7 mouse cellular contexts compared by ENCODE assay signal in genomic region chr10:110952937-110953451, GRCm38 (mm10). TPM values are rescaled to one million over a fixed set of nuclear protein-coding genes. Genes with fewer than 3 reads are reported as not detected.
DNase-seq lines count a peak whose midpoint lies in the region; ATAC-seq lines count a peak whose summit lies in the region.

No protein-coding gene starts in this region.

- H3K4me1 ChIP-seq in neural tube, embryonic 13.5 days (replicated peaks), result peaks cover 6% of the 10 kb centered on the region; the same call in 1 of the 2 replicates
- peaks cover 8 to 21% of the 10 kb centered on the region in 2 experiments for H3K4me1 ChIP-seq in heart, embryonic 14.5 days (ENCODE audit: control insufficient read depth in 2 of 2, insufficient read depth in 2 of 2, low read length in 2 of 2)

- peaks cover 49% of the 10 kb centered on the region for H3K36me3 ChIP-seq in neural tube, embryonic 13.5 days
- H3K36me3 ChIP-seq in heart, embryonic 14.5 days (ENCODE audit: control insufficient read depth, insufficient read depth, low read length), result peaks cover 60% of the 10 kb centered on the region

- no peak overlapping the region for H3K9ac ChIP-seq in neural tube, embryonic 13.5 days
- no peak overlapping the region for H3K9ac ChIP-seq in heart, embryonic 14.5 days (ENCODE audit: low read length)

- 61% methylated on average over 9 of the region's 9 CpGs for WGBS in neural tube, embryonic 13.5 days
- WGBS in heart, embryonic 14.5 days, result 53% methylated on average over 9 of the region's 9 CpGs

- no peaks in the 10 kb centered on the region for H3K27me3 ChIP-seq in neural tube, embryonic 13.5 days
- no peaks in the 10 kb centered on the region for H3K27me3 ChIP-seq in heart, embryonic 14.5 days (ENCODE audit: control insufficient read depth, insufficient read depth, low read length)

- ATAC-seq in neural tube, embryonic 13.5 days (ENCODE audit: low read depth), result peak; percentile 81; the same call in 1 of the 2 replicates
- ATAC-seq in heart, embryonic 14.5 days (ENCODE audit: insufficient number of reproducible peaks, insufficient read depth, low FRiP score, low read depth), result peak; percentile 87

- H3K27ac ChIP-seq in neural tube, embryonic 13.5 days (replicated peaks), result peak overlapping the region; percentile 61
- H3K27ac ChIP-seq in heart, embryonic 14.5 days (replicated peaks in 1 of 2; ENCODE audit: control insufficient read depth in 1 of 2, insufficient read depth in 1 of 2, low read depth in 2 of 2, low read length in 2 of 2), result peak overlapping the region; percentile 83 to 86

- DNase-seq in neural tube, embryonic 10.5 days (ENCODE audit: extremely low spot score, low spot score), result no peak
- peak; percentile 23 for DNase-seq in cerebellum, adult 8-10 months
- DNase-seq in kidney, postnatal 25 days, result peak; percentile 88 to 95
- DNase-seq in lung, postnatal 4 days, result peak; percentile 69 to 88
- no peak for DNase-seq in thymus, postnatal 25 days

- H3K4me3 ChIP-seq in neural tube, embryonic 13.5 days, result no peak overlapping the region
- H3K4me3 ChIP-seq in heart, embryonic 14.5 days (ENCODE audit: control insufficient read depth in 1 of 2, insufficient read depth in 1 of 2, low read depth in 1 of 2, low read length in 2 of 2), result no peak overlapping the region

- H3K9me3 ChIP-seq in neural tube, embryonic 13.5 days, result no peaks in the 10 kb centered on the region
- H3K9me3 ChIP-seq in heart, embryonic 14.5 days (ENCODE audit: control insufficient read depth, low read length), result no peaks in the 10 kb centered on the region

- H3K4me2 ChIP-seq in neural tube, embryonic 13.5 days, result no peak overlapping the region
- no peak overlapping the region for H3K4me2 ChIP-seq in heart, embryonic 14.5 days (ENCODE audit: low read length)

RNA-seq across cellular contexts. Expression of gene Csrp2, which starts 33.4 kb away (rescaled TPM):
- 175 and 178 TPM in 2 replicates for polyA plus RNA-seq in neural tube, embryonic 13.5 days (2015; fragmentation: Nextera tagmentation; extraction: Ambion mirVana)
- 451 and 541 TPM in 2 replicates for polyA plus RNA-seq in heart, embryonic 14.5 days (2014; fragmentation: Nextera tagmentation; extraction: Ambion mirVana)

RNA-seq across cellular contexts. Expression of gene Zdhhc17, which starts 56.9 kb away (rescaled TPM):
- 47.2 and 54.5 TPM in 2 replicates for polyA plus RNA-seq in neural tube, embryonic 13.5 days (2015; fragmentation: Nextera tagmentation; extraction: Ambion mirVana)
- polyA plus RNA-seq in heart, embryonic 14.5 days (2014; fragmentation: Nextera tagmentation; extraction: Ambion mirVana), result 18.7 and 23.4 TPM in 2 replicates

Comparison
In these comparisons a context has a peak if more than half of its experiments do, and no peak if none do; other contexts are left out.
1. DNase-seq: peak in cerebellum, adult 8-10 months (single experiment), kidney, postnatal 25 days (2 of 2) and lung, postnatal 4 days (2 of 2); none in neural tube, embryonic 10.5 days (single experiment) and thymus, postnatal 25 days (single experiment).